Mouse (Mus musculus): ENCODE data around the gene Ppp1r12b. TPM values are rescaled to one million over a fixed set of nuclear protein-coding genes. Genes with fewer than 3 reads are reported as not detected.

Ppp1r12b gene
- total and polyA plus RNA-seq, 2 experiments, result 2.2 to 5.0 TPM

DNA sequence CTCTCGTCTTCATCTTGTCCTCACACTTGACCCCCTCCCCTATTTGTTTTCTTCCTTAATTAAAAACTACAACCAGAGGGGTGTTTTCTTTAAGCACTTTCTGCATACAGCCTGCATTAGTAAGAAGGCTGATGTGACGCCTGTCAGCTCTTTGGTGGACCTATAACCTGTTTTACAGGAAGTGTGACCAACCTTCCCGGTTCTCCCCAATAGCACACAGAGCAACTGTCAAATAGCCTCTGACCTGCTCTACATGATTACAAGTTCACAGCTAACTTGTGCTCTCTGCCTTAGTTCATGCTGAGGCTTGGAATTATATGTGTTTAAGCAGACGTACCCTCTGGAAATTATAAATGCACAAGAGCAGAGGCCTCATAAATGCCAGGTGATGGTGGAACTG lies 189.3 kb downstream of the Ppp1r12b start:
- Histone ChIP-seq H3K9ac (ENCODE audit: low read depth, low read length) (no peak overlapping the region), H3K36me3 (ENCODE audit: control insufficient read depth, insufficient read depth, low read length) (no peaks in the 10 kb centered on the region), H3K27ac (replicated peaks; ENCODE audit: insufficient read depth, low read depth, low read length) (no peak overlapping the region), H3K79me2 (ENCODE audit: control insufficient read depth, insufficient read depth, low read length) (no peaks in the 10 kb centered on the region), H3K4me3 (ENCODE audit: insufficient read depth, low read depth, low read length) (no peak overlapping the region), H3K27me3 (ENCODE audit: control insufficient read depth, insufficient read depth, low read length) (no peaks in the 10 kb centered on the region), H3K4me1 (ENCODE audit: control insufficient read depth, insufficient read depth, low read length) (peaks cover under 1% of the 10 kb centered on the region; the same call in 1 of the 2 replicates)
- 92% methylated on average over 4 of the region's 4 CpGs for WGBS
- TF ChIP-seq CTCF (IDR thresholded peaks at IDR 0.05; ENCODE audit: low read depth, low read length) (no peak), POLR2A (IDR thresholded peaks at IDR 0.05; ENCODE audit: extremely low read depth, insufficient read depth, low read length) (no peak)
- DNase-seq (ENCODE audit: extremely low read depth, low read depth, low spot score), result no peak

DNA sequence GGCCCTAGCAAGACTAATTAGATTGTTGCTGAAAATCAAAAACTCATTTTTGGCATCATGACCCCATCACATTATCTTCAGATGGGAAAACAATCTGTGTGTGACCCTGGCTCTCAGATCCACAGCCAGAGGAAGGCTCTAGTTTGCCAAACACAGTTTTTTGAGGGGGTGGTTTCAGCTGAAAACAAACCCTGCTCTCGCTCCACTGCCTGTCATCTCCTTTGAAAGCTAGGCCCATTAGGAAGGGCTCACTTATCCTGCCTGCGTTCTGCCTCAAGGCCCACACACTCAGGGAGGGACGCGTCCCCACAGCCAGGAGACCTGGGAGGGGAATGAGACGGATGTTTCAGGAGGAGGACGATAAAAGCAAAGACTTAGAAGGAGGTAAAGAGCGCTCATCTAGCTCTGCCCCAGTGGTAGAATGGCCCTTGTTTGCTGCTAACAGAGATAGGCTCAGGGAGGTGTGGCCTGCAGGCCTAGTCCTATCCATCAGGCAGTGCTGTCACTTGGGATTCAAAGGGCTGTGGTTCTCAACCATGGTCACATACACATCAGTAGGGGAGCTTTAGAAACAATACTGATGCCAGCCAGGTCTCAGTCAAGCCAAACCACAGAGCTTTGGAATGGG lies 190.8 kb downstream of the Ppp1r12b start:
- Histone ChIP-seq H3K4me1 (ENCODE audit: control insufficient read depth, insufficient read depth, low read length) (no peaks in the 10 kb centered on the region; the same call in 1 of the 2 replicates), H3K9ac (ENCODE audit: low read depth, low read length) (no peak overlapping the region), H3K27me3 (ENCODE audit: control insufficient read depth, insufficient read depth, low read length) (no peaks in the 10 kb centered on the region), H3K27ac (replicated peaks; ENCODE audit: insufficient read depth, low read depth, low read length) (peak overlapping the region; percentile 30; the same call in 1 of the 2 replicates), H3K36me3 (ENCODE audit: control insufficient read depth, insufficient read depth, low read length) (no peaks in the 10 kb centered on the region), H3K79me2 (ENCODE audit: control insufficient read depth, insufficient read depth, low read length) (no peaks in the 10 kb centered on the region), H3K4me3 (ENCODE audit: insufficient read depth, low read depth, low read length) (no peak overlapping the region)
- 80% methylated on average over 7 of the region's 7 CpGs for WGBS
- DNase-seq (ENCODE audit: extremely low read depth, low read depth, low spot score), result no peak
- no peak for TF ChIP-seq POLR2A (IDR thresholded peaks at IDR 0.05; ENCODE audit: extremely low read depth, insufficient read depth, low read length)
- TF ChIP-seq CTCF (IDR thresholded peaks at IDR 0.05; ENCODE audit: low read depth, low read length), result no peak

DNA sequence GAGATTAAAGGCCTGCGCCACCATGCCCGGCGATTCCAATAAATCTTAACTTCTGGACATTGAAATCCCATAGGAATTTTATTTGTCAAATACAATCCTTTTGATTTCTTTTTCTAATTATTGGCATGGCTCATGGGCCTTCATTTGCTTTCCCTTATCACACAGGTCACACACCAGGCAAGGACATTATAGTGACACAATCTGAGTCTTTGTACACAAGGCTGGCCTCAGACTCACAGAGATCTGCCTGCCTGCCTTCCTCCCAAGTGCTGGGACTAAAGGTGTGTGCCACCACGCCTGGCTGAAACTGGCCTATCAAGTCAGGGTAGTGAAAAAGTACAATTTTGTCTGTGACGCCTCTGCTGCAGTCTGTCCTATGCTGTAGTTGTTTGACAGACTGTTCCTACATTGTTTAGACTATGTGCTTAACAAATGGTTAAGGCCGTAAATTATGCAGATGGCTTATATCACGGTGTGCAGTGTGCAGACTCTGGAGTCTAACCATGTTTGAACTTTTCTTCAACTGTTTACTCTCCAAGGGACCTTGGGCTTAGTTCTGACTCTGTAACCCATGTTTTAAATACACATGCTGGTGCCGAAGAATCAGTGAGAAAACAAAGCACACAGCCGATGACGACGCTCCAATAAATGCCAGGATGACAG lies 191.8 kb downstream of the Ppp1r12b start:
- 47% methylated on average over 11 of the region's 11 CpGs for WGBS
- Histone ChIP-seq H3K79me2 (ENCODE audit: control insufficient read depth, insufficient read depth, low read length) (no peaks in the 10 kb centered on the region), H3K4me1 (ENCODE audit: control insufficient read depth, insufficient read depth, low read length) (no peaks in the 10 kb centered on the region; the same call in 1 of the 2 replicates), H3K4me3 (ENCODE audit: insufficient read depth, low read depth, low read length) (no peak overlapping the region), H3K27me3 (ENCODE audit: control insufficient read depth, insufficient read depth, low read length) (no peaks in the 10 kb centered on the region), H3K27ac (replicated peaks; ENCODE audit: insufficient read depth, low read depth, low read length) (no peak overlapping the region), H3K9ac (ENCODE audit: low read depth, low read length) (no peak overlapping the region), H3K36me3 (ENCODE audit: control insufficient read depth, insufficient read depth, low read length) (no peaks in the 10 kb centered on the region)
- DNase-seq (ENCODE audit: extremely low read depth, low read depth, low spot score), result no peak
- TF ChIP-seq CTCF (IDR thresholded peaks at IDR 0.05; ENCODE audit: low read depth, low read length) (no peak), POLR2A (IDR thresholded peaks at IDR 0.05; ENCODE audit: extremely low read depth, insufficient read depth, low read length) (no peak)

DNA sequence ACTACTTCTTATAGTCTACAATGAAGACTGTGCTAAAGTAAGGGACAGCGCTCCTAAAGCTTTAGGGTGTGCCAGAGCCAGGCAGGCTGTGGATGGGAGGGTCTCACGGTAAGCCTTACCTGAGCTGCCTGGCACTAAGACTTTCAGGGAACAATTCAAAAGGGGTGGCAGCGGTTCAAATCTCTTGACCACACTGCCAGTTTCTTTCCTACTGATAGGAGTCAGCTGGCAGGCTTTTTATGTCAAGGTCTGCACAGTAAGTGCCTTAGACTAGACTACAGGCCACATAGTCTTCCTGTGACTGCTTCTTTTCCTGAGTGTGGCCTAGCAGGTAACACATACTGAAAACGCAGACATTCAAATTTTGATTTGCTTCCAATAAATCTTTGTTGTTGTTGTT lies 192.5 kb downstream of the Ppp1r12b start:
- Histone ChIP-seq H3K27me3 (ENCODE audit: control insufficient read depth, insufficient read depth, low read length) (no peaks in the 10 kb centered on the region), H3K79me2 (ENCODE audit: control insufficient read depth, insufficient read depth, low read length) (no peaks in the 10 kb centered on the region), H3K9ac (ENCODE audit: low read depth, low read length) (no peak overlapping the region), H3K27ac (replicated peaks; ENCODE audit: insufficient read depth, low read depth, low read length) (no peak overlapping the region), H3K36me3 (ENCODE audit: control insufficient read depth, insufficient read depth, low read length) (no peaks in the 10 kb centered on the region), H3K4me3 (ENCODE audit: insufficient read depth, low read depth, low read length) (no peak overlapping the region), H3K4me1 (ENCODE audit: control insufficient read depth, insufficient read depth, low read length) (no peaks in the 10 kb centered on the region; the same call in 1 of the 2 replicates)
- TF ChIP-seq POLR2A (IDR thresholded peaks at IDR 0.05; ENCODE audit: extremely low read depth, insufficient read depth, low read length), result no peak
- DNase-seq (ENCODE audit: extremely low read depth, low read depth, low spot score), result no peak
- 96% methylated on average over 4 of the region's 4 CpGs for WGBS

DNA sequence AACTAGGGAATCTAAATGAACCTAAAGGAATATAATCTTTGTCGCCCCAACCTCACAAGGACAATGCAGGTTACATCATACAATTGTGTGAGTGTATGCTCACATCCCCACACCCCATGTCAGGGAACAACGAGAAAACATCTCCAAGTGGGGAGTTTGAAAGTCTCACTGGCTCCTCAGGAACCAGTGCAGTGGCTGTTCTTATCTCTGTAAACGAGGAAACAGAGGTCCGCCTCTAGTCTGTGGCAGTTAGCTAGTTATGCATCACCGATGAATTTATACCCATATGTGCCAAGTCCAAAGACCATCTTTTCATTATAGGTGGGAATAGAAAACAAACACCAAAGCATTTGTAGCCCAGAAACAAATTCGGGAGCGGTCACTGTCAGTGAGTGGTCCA lies 194.2 kb downstream of the Ppp1r12b start:
- Histone ChIP-seq H3K27me3 (ENCODE audit: control insufficient read depth, insufficient read depth, low read length) (no peaks in the 10 kb centered on the region), H3K4me3 (ENCODE audit: insufficient read depth, low read depth, low read length) (no peak overlapping the region), H3K4me1 (ENCODE audit: control insufficient read depth, insufficient read depth, low read length) (no peaks in the 10 kb centered on the region; the same call in 1 of the 2 replicates), H3K36me3 (ENCODE audit: control insufficient read depth, insufficient read depth, low read length) (no peaks in the 10 kb centered on the region), H3K27ac (replicated peaks; ENCODE audit: insufficient read depth, low read depth, low read length) (no peak overlapping the region), H3K9ac (ENCODE audit: low read depth, low read length) (no peak overlapping the region), H3K79me2 (ENCODE audit: control insufficient read depth, insufficient read depth, low read length) (no peaks in the 10 kb centered on the region)
- DNase-seq (ENCODE audit: extremely low read depth, low read depth, low spot score), result no peak
- WGBS, result 88% methylated on average over 7 of the region's 7 CpGs
- TF ChIP-seq POLR2A (IDR thresholded peaks at IDR 0.05; ENCODE audit: extremely low read depth, insufficient read depth, low read length) (no peak), CTCF (IDR thresholded peaks at IDR 0.05; ENCODE audit: low read depth, low read length) (no peak)

DNA sequence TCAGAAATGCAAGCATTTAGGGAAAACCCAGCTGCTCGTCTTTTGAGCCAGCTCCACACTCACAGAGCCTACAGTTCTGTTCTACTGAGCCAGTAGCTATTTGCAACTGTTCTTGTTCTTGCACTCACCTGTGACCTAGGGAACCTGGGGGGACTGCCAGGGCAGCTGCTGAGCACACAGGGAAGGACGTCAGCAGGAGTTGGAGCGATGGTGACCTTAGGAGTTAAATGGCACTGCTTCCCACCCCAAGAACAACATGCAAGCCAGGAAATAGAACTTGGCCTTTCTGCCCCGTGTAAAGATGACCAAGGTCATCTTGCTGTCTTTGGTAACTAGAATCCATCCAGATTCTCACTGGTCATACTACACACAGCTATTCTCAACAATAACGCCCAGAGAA lies 195.1 kb downstream of the Ppp1r12b start:
- no peaks in the 10 kb centered on the region; the same call in 1 of the 2 replicates for H3K4me1 ChIP-seq (ENCODE audit: control insufficient read depth, insufficient read depth, low read length)
- 78% methylated on average over 5 of the region's 5 CpGs for WGBS
- no peak for TF ChIP-seq POLR2A (IDR thresholded peaks at IDR 0.05; ENCODE audit: extremely low read depth, insufficient read depth, low read length)
- TF ChIP-seq CTCF (IDR thresholded peaks at IDR 0.05; ENCODE audit: low read depth, low read length), result no peak

More for the DNA sequence above, 195.1 kb downstream of the Ppp1r12b start:
- Histone ChIP-seq H3K79me2 (ENCODE audit: control insufficient read depth, insufficient read depth, low read length) (no peaks in the 10 kb centered on the region), H3K9ac (ENCODE audit: low read depth, low read length) (no peak overlapping the region), H3K27me3 (ENCODE audit: control insufficient read depth, insufficient read depth, low read length) (no peaks in the 10 kb centered on the region), H3K36me3 (ENCODE audit: control insufficient read depth, insufficient read depth, low read length) (no peaks in the 10 kb centered on the region), H3K4me3 (ENCODE audit: insufficient read depth, low read depth, low read length) (no peak overlapping the region), H3K27ac (replicated peaks; ENCODE audit: insufficient read depth, low read depth, low read length) (no peak overlapping the region)
- DNase-seq (ENCODE audit: extremely low read depth, low read depth, low spot score), result no peak

All from liver, adult 2 months (tissue).